Mouse (Mus musculus): ENCODE measurements around the gene Tmem30a.

Tmem30a gene

DNA sequence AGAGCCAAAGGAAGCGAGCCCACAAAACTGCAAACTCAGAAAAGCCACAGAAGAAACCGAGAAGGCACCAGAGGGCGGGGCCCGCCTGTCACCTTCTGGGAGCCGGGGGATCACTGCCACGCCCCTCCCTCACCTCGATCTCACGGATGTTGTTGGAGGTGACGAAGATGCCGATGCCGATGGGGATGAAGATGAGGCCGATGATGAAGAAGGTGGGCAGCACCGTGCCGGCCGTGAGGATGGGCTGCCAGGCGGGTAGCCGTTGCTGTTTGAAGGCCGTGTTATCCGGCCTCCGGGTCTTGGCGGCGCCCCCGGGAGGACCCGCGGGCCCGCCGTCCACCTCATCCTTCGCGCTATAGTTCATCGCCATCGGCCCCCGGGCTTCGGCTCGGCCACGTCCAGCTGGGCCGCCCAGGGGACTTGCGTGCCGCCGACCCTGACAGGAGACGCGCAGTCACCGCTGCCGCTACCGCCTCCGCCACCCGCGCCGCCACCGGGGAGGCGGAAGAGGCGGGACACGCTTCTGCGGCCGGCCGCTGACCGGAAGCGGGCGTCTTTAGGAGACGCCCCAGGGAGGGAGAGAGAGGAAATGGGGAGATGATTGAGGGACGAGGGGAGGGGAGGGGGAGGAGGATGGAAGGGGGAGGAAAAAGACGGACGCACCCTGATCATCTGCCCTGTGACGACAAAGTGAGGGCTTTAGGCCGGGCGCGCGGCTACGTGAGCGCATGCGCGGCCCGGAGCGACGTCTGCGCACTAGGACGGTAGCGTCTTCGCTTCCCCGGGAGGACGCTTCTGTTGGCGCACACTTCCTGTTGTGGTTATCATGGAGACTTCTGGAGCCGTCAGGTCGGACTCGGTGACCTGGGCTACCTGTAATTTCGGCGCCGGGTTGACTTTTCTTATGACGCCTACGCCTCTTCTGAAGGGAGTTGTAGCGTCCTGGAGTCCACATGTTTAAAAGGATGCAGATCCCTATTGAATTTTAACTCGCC is at the start of gene Tmem30a:
Tmem30a (minus strand) TSS at position 667 of the 995 bp plus-strand sequence.
- in situ Hi-C loops (cut with MboI, MseI) = no loop called here

DNA sequence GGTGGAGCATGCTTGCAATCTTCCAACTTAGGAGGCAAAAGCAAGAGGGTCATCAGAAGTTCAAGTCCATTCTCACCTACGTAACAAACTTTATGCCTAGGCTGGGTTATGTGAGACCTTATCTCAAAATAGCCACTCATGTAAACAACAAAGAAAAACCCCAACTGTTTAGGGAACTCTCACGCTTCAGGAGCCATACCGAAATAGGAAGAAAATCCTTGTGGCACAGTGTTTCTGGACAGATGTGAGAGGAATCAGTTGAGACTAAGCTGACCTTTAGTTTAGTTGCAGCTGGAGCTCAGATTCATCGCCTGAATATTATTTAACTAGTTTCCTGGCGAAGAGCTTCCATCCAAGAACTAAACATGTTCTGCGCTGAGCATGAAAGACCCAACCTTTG is 49.3 kb upstream of the Tmem30a start:
- in situ Hi-C loops (cut with MboI, MseI) = no loop called here

DNA sequence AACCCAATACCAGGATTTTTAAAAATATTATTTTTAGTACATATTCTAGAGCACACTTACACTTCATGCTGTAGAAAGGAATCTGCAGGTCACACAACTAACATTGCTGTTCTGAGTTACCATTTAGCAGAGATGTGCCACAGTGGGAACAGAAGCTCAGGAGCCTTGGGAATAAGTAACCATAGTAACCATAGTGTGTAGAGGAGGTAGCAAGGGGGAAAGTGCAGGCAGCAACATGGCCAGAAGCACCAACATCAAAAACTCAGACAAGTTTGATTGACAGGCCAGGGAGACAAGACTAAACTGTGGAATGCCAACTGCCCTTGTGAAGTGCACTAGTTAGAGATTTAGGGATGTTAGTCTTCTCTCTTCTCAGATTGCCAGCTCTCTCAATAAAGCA is 48.7 kb upstream of the Tmem30a start:
- in situ Hi-C loops (cut with MboI, MseI) = no loop called here

DNA sequence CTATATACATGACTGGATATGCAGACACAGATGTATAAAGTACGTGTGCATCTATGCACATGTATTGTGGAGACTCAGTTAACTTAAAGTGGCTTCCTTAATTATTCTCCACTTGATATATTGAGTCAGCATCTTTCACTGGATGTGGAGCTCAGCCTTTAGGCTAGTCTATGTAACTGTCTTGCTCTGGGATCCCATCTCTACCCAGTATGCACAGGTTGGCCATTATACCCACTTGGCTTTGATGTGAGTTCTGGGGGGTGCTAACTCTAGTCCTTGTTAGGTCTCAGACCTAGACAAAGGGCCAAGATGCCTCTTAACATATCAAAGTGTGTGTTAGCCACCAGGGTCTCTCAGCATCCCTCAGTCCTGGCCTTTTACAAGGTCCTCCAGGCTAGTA is 38.0 kb upstream of the Tmem30a start:
- in situ Hi-C loops (cut with MboI, MseI) = no loop called here

DNA sequence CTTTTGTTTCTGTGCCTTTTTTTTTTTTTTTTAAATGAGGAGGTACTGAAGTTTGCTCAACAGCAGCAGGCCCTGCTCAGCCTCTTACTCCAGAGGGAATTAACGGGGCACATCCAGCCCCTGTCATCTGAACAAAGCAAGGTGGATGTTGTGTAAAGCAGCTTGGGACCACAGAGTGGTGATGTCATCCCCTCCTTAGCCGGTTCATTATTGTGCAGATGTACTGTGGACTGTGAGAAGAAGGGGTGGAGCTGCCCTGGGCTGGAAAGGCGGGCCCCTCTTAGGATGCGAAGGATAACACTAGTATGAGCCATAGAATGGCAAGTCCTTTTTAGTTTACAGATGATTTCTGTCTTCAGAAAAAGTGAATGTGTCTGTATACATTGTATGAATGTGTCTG is 37.6 kb upstream of the Tmem30a start:
- in situ Hi-C loops (cut with MboI, MseI) = no loop called here

DNA sequence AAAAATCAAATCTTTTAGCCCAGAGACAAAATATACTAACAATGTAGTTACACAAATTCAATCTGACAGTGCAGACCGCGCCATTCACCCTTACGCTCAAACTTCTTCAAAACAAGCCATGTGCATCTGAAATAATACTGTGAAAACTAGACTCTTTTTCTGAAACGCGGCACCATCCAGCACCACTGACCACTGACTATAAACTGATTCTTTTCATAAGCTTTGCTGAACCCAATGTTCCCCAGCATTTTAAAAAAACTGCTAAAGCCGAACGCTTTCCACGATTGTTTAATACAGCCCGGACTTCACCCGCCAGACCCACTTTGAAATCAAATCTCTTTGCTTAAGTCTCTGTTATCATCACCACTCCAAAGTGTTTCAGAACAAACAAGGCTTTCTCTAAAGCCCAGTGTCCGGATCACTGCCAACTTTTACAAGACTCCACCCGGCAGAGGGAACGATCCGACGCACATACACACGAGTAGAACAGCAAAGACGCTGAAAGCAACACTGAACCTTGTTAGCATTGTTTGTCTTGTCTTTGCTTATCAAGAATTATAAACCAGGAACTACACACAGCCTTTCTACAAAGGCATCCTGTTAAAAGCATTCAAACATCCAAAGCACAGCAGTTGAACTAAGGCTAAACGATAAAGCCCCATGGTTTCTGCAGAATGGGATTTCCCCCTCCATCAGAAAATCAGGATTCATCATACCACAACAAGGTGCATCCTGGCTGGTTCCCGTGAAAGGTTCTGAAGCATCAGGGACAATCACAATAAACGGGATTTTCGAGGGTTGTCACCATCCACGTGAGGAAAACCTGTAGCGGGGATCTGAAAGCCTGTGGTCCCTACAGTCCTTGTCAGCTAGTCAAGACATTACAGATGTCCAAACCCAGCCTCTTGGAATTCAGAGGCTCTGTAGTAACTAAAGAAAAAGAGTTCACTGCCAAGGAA is 36.8 kb upstream of the Tmem30a start:
- in situ Hi-C loops (cut with MboI, MseI) = no loop called here

DNA sequence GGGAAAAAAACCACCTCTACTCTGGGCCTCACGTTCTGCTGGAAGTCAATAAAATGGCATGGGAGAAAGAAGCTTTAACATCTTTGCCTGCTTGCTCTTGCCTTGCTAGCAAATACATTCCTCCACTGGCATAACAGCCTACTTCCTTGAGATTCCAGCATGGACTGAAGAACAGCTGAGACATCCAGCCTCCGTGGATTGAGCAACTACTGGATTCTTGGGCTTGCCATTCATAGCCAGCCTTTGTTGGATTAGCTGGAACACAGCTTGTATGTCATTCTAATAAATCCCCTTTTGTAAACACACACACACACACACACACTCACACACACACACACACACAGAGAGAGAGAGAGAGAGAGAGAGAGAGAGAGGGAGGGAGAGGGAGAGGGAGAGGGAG is 33.8 kb upstream of the Tmem30a start:
- in situ Hi-C loops (cut with MboI, MseI) = no loop called here

DNA sequence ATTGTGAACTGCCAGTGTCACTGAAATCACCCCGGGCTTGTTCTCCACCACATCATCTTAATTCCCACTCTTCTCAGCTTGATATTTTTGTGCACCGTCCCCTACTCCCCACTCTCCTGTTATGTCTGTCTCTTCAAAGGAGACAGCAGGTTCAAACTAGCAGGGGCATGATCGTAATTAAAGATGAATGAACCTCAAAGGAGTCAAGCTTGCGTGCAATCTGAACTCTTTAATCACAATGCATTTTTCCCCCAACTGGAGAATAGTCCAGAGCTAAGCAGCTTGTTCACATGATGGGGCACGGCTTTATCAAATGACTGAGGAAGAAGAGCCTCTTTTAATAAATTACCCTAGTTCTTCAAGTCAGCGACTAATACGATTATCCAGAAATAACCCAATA is 32.2 kb upstream of the Tmem30a start:
- in situ Hi-C loops (cut with MboI, MseI) = no loop called here

DNA sequence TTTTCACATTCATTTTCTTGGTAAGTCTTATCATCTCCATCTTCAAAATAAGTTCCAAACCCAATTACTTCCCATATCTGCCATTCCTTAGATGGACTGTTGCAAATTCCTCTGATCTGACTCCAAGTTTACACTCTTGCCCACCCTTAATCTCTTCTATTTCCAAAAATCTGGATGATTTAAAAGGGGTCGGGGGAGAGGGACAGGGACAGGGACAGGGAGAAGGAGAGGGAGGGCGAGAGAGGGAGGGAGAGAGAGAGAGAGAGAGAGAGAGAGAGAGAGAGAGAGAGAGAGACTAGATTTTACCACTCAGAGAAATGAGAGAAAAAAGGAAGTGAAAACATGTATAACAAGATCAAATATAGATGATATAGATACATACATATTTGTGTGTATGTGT is 30.5 kb upstream of the Tmem30a start:
- in situ Hi-C loops (cut with MboI, MseI) = no loop called here

DNA sequence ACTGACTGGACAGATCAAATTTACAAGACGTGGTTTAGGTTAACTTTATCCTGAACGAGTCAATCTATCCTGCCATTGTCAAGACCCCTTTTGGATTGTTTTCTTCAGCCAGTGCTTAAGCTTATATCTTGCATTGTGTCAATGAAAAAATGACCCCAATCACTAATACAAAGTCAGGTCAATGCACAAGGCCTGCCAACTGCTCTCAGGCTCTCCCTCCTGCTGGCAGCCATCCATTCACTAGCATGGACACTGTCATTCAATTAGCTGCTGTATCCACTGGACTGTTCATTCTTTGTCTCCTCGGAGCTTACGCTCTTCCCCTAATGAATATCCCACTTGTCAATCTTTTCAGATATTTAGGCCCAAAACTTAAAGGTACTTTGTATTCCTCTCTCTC is 30.1 kb upstream of the Tmem30a start:
- in situ Hi-C loops (cut with MboI, MseI) = no loop called here

DNA sequence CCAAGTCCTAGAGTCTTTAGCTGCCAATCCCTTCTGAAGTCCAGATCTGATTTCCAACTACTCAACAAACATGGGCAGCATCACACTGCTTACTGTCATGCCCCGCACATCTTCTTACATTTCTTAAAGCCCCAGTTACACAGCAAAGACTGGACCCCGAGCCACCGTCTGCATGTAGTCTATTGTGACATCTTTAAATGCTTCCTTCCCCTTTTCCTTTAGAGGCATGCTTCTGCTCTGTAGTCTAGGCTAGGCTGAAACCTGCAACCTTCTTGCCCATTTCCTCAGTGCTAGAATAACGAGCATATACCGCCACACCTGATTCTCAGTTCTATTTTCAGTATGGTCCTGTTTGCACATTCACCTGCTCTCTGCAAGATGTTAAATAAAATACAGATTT is 23.2 kb upstream of the Tmem30a start:
- in situ Hi-C loops (cut with MboI, MseI) = loop anchor here (10.0 kb wide), 1 partner anchor 772 kb away; no protein-coding TSS in a partner anchor

DNA sequence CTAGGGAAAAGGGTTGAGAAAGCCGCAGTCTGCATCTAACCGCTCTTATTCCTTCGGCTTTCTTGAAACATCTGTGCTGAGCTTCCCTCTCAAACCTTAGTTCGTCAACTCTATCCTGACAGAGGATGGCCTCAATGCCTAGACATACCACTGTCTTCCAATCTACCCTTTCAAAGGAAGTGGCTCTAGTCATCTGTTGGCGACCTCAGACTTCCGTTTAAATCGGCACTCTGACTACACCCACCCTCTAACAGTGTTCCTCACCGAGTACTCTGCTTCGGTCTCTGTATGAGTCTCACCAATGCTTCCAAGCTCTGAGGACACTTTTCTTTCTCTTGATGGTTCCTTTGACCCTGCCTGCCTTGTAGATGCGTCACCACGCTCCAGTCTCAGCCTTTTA is 22.7 kb upstream of the Tmem30a start:
- in situ Hi-C loops (cut with MboI, MseI) = loop anchor here (10.0 kb wide), 1 partner anchor 771 kb away; no protein-coding TSS in a partner anchor

DNA sequence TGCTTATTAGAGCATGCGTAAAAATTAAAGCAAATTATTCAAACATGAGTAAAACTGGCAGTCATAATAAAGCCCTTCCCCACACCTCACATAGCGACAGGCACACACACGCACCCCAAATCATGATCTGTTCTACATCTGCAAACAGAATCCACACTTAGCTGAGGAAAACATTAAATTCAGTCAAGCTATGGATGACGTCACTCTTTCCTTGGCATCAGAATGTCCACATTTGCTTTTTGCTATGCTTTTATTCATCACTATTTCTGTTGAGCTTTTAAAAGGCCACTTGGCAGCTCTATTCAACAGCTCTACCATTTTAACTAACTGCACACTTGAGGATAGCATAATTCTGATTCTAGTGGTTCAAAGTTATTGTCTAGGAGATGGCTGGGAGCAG is 21.3 kb upstream of the Tmem30a start:
- in situ Hi-C loops (cut with MboI, MseI) = loop anchor here (5.0 to 10.0 kb wide), 2 partner anchors 183 to 770 kb away; no protein-coding TSS in a partner anchor

DNA sequence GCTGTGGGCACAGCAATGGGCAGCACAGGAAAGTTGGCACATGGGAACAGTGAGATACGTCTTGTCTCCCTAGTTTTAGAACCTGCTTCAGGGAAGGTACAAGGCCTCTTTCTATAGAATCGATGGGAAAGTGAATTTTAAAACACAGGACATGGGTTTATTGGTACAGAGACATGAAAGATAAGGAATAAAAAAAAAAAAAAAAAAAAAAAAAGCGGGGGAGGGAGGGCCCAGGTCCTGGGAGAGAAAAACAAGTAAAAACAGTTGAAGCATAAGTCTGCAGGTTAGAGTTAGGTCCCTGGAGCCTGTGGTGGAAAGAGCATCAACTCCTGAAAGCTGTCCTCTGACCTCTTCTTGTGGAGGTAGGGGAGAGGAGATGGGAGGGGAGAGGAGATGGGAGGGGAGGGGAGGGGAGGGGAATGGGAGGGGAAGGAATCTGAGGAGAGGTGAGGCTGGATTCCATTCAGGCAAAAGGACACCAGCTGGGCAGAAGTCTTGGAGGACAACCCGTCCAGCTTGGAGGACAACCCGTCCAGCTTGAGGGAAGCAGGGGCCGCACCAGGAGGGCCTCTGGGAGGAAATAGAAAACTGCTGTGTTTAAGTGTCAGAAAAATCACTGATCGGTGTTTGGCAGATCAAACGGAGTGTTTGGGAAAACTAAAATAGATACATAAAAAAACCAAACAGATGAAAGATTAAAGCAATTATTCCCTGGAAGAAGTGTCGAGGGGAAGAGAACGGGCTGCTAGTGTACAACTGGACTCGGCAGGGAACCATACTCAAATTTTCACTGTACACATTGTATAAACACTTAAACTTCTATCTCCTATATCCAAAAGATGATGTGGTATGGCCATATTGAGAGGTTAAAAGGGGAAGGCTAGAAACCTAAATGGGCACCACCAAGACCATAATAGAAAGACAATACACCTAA is 17.9 kb upstream of the Tmem30a start:
- in situ Hi-C loops (cut with MboI, MseI) = loop anchor here (5.0 to 10.0 kb wide), 2 partner anchors 186 to 766 kb away; no protein-coding TSS in a partner anchor

DNA sequence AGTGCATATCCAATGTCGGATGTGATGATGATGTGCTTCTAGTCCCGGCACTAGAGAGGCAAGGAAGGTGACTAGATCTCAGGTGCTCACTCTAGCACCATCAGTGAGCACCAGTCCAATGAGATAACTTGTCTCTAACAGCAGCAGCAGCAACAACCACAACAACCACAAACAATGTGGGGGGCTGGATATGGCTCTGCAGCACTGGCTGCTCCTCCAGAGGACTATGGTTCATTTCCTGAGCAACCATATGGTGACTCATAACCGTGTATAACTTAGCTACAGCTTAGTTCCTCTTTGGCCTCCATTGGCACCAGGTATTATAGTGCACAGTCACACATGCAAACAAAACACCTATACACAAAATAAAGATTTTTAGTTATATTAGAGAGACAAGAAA is 17.2 kb upstream of the Tmem30a start:
- in situ Hi-C loops (cut with MboI, MseI) = loop anchor here (5.0 to 10.0 kb wide), 2 partner anchors 187 to 766 kb away; no protein-coding TSS in a partner anchor

DNA sequence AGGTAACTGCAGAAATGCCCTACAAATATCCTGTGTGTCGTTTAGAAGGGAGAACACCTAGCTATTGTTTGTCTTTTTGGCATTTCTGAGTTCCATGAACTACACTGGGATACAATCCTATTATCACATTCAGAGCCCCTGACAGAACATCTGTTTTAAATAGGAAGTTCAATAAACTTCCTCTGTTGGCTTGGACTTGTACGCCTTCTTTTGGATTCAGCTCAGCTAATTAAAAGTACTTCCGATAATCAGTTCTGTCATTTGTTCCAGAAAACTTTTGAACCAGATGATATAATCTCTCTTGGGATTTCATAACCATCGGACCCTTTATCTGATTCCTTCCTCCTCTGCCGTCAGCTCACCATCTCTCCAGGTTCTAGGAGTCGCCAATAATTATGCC is 16.1 kb upstream of the Tmem30a start:
- in situ Hi-C loops (cut with MboI, MseI) = loop anchor here (10.0 kb wide), 1 partner anchor 1625 kb away; the partner anchor contains the start of gene Gsta4

DNA sequence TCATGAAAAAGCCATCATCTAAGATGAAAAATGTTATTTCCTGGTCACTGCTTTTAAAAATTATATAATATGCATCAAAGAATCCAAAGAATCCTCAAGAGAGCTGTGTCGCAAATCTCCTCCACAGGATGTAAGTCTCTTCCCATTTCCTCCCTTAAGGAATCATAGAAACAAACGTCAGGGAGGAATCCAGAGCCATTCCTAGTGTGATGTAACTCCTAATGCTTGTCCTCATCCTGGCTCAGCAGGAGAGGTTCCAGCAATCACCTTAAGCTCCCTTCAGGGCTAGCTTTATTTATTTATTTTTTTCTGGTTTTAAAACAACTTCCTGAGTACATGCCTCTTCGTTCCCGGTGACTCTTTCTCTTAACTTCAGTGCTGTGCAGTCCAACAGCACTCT is 13.9 kb upstream of the Tmem30a start:
- in situ Hi-C loops (cut with MboI, MseI) = loop anchor here (10.0 kb wide), 1 partner anchor 1622 kb away; the partner anchor contains the start of gene Gsta4

DNA sequence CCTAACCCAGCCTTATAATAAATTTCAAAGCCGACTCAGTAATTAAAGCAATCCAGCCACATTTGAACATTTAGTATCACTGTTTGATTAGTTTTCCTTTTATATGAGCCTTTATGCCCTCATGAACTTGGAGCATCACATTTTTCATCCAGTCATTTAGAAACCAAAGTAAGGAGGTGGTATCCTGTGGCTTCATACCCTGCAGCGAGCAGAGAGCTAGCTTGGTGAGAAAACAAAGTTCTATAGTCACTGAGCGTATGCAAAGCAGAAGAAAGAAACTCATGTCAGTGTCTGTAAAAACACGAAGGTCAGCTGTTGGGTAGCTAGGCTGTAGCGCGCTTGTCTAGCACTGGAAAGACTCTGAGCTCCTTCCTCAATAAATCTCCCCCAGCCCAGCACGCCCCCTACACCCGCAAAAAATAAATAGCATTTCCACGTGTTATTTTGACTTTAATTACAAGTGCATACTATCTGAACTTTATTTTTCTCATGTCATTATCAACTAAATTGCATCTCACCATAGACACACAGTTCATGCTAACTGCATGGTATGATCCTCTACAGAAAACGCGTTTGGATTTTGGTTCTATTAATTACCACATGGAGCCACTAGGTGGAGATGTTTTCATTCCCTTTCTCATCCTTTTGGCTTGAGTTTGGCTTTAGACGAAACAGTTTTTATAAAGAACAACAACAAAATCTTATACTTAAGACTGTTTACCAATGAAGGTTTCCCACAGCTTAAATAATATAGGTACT is 13.2 kb upstream of the Tmem30a start:
- in situ Hi-C loops (cut with MboI, MseI) = loop anchor here (10.0 kb wide), 1 partner anchor 1622 kb away; the partner anchor contains the start of gene Gsta4

DNA sequence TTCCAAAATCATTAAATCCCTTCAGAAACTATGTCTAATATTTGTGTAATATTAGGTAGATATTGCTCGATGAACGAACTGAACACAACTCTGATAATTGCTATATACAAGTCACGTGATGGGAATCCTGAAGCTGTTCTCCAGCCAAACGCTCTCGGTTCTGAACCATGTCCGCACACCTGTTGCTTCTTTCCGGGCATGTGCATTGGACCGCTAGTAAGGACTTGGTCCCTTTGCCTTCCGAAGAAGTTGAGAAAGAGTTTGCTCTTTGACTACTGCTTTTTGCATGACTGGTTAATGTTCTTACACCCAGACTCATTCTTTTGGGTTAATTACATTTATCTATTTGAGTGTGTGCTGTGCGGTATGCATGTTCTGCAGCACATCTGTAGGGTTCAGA is 12.1 kb upstream of the Tmem30a start:
- in situ Hi-C loops (cut with MboI, MseI) = loop anchor here (10.0 kb wide), 1 partner anchor 1621 kb away; the partner anchor contains the start of gene Gsta4

Data from regulatory T cell (primary cell).